Mouse (Mus musculus) megakaryocyte, embryonic 14.5 days (primary cell): Measurements from ENCODE around the gene Map2k5. TPM values are rescaled to one million over a fixed set of nuclear protein-coding genes. Genes with fewer than 3 reads are reported as not detected.

Experiments used
- H3K27me3 ChIP-seq: replicated peaks from 2 replicates; pipeline ENCODE3; 2012; ENCODE audit warnings: inconsistent platforms
- H3K36me3 ChIP-seq: replicated peaks from 2 replicates; pipeline ENCODE3; 2012; ENCODE audit warnings: low read length, inconsistent platforms, mixed read lengths
- H3K4me1 ChIP-seq: 2 replicates; pipeline ENCODE4 v1.6.1; 2012; ENCODE audit warnings: inconsistent platforms
- H3K4me3 ChIP-seq: replicated peaks from 2 replicates; pipeline ENCODE3; 2012; ENCODE audit warnings: moderate library complexity, mild to moderate bottlenecking, inconsistent platforms
- H3K9me3 ChIP-seq: 2 replicates; pipeline ENCODE4 v1.6.1; 2012; ENCODE audit warnings: inconsistent platforms
- FLI1 ChIP-seq: IDR thresholded peaks from 2 replicates; pipeline ENCODE4 v1.6.1; 2012; ENCODE audit warnings: low read length, inconsistent platforms, mixed read lengths
- GATA1 ChIP-seq: IDR thresholded peaks from 3 replicates; pipeline ENCODE4 v1.6.1; 2012; ENCODE audit warnings: mixed read lengths, low read length, inconsistent platforms, borderline replicate concordance
- polyA plus RNA-seq: library from polyadenylated mRNA; stranded (reverse); fragments of >175 nt; gene quantifications from 2 replicates; pipeline ENCODE4 v1.2.3, GENCODE M21; 2012; ENCODE audit warnings: low replicate concordance; ENCODE audit not compliant: insufficient read depth

Gene Map2k5
- polyA plus RNA-seq, 1 experiment: 31.6 TPM

DNA sequence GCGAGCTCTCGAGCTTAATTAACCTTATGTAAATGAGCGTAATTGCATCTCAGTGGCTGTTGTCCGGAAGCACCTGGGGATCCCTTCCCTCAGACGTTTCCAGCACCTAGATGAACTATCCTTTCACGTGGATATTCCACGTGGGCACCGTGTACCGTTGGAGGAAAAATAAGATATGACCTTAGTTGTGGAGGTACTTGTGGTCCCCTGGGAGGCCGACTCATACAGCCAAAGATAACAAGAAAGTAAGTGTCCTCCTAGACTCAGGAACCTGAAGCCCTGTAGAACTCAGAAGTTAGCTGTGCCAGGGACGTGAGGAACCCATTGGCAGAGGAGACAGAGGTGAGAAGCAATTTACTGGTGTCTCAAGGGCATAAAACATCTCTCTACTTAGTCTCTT is 242.3 kb downstream of the Map2k5 start:
- H3K4me3 ChIP-seq: peak overlapping the region; percentile 87
- H3K4me1 ChIP-seq: peaks cover 64% of the 10 kb centered on the region
- H3K27me3 ChIP-seq: peaks cover 73% of the 10 kb centered on the region
- TF ChIP-seq GATA1: no peak
- no peak for TF ChIP-seq FLI1
- H3K9me3 ChIP-seq: no peaks in the 10 kb centered on the region
- no peaks in the 10 kb centered on the region for H3K36me3 ChIP-seq

DNA sequence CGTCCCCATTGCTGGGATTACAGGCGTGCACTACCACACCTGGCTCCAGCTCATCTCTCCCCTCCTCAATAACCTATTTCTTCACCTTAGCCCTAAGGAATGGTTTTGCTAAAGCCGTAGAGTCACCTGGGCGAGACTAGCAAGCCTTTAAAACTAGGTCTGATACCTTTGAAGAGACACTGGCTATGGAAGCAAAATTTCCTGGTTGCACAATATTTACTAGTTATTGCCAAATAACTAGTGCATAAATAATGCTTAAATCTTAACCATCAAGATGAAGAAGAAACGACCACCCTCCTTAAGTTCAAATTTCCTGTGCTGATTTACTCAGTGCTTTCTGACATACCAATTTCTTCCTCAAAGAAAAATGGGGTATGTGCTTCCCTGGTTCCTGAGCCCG is 244.0 kb downstream of the Map2k5 start:
- H3K36me3 ChIP-seq: no peaks in the 10 kb centered on the region
- peaks cover 59% of the 10 kb centered on the region for H3K27me3 ChIP-seq
- H3K9me3 ChIP-seq: no peaks in the 10 kb centered on the region
- peaks cover 63% of the 10 kb centered on the region for H3K4me1 ChIP-seq
- TF ChIP-seq GATA1 (no peak), FLI1 (no peak)
- peak overlapping the region; percentile 97 for H3K4me3 ChIP-seq

DNA sequence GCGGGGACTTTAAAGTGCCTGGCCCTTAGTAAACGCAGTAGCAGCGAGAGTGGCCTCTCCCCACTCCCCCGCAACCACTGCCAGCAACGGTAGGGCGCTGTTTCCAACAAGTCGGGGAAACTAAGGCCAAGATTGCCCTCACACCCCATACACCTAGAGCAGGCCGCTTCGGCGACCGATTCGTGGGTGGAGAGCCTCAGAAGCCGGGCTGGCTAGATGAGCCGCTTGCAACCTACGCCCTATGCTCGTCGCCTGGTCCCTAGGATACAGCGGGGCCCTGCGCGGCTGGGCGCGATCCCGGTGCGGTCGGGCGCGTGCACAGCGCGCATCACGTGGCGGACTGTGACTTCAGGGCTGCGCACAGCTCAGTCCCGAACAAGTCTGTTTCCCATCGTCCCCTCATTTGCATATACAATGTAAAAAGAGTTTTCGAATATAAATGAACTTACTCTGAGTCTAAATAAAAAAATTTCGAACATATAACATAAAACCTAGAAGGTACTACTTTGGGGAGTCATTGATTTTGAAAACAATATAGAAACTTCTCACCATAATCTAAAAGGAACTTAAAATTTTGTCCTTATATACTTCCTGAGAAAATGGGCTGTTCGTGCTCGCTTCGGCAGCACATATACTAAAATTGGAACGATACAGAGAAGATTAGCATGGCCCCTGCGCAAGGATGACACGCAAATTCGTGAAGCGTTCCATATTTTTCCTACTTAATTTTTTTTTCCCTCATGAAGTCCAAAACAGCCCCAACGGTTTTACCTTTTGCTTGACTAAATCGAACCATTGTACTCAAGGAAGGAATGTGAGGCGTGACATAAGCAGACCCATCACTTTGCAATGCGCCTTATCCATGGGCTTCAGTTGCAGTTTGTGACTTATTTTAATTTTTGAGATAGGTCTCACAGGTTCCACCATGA is 244.8 kb downstream of the Map2k5 start:
- no peak for TF ChIP-seq FLI1
- no peak for TF ChIP-seq GATA1
- H3K4me1 ChIP-seq: peaks cover 57% of the 10 kb centered on the region
- H3K4me3 ChIP-seq: peak overlapping the region; percentile 97
- peaks cover 55% of the 10 kb centered on the region for H3K27me3 ChIP-seq
- H3K9me3 ChIP-seq: peaks cover 3% of the 10 kb centered on the region
- no peaks in the 10 kb centered on the region for H3K36me3 ChIP-seq

DNA sequence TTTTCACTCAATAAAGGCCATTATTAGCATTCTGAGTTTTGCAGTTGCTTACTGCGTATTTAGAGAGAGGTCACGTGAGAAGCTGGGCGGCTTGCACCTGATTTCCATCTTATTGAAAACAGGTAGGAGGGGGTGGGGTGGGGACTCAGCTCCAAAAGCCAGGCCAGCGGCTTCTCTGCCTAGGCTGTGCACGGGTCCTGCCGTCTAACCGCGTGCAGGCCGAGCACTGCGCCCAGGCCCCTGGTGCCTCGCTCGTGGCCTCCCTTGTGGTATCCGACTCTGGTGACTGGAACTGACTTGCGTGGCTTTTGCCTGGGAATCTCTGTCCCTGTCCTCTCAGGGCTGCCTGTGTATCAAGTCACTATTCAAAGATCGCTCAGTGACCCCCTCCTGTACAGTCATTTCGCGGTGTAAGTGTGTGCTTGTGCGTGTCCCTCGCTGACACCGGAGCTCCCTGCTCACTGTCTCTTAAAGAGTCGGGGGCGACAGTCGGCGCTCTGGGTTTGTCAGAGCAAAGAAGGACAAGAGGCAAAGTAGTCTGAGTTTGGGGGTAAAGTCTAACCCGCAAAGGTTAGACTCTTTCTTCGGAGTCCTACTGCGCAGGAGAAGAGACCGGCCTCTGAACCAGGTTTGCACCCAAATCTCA is 245.6 kb downstream of the Map2k5 start:
- Histone ChIP-seq H3K9me3 (peaks cover 3% of the 10 kb centered on the region), H3K27me3 (peaks cover 46% of the 10 kb centered on the region), H3K4me1 (peaks cover 50% of the 10 kb centered on the region), H3K36me3 (no peaks in the 10 kb centered on the region), H3K4me3 (peak overlapping the region; percentile 97)
- TF ChIP-seq FLI1 (no peak), GATA1 (no peak)

DNA sequence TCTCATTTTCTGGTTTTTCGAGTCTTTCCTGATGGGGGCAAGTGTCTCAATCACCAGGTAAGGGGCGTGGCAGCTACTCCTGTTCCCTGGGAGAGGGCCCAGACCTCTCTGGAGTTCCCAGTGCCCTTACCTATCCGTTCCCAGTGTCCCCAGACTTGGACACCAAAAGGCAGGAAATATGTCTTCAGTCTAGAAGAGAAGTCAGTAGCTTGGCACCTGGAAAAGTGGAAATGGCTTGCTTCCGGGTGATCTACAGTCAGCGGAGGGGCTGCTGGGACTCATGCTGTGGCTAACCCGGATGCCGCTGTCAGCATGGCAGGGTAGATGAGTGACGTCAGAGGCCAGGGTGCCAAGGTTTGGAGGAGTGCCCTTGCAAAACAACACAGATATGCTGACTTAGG is 248.1 kb downstream of the Map2k5 start:
- Histone ChIP-seq H3K4me1 (peaks cover 43% of the 10 kb centered on the region), H3K4me3 (no peak overlapping the region), H3K27me3 (peaks cover 24% of the 10 kb centered on the region)

DNA sequence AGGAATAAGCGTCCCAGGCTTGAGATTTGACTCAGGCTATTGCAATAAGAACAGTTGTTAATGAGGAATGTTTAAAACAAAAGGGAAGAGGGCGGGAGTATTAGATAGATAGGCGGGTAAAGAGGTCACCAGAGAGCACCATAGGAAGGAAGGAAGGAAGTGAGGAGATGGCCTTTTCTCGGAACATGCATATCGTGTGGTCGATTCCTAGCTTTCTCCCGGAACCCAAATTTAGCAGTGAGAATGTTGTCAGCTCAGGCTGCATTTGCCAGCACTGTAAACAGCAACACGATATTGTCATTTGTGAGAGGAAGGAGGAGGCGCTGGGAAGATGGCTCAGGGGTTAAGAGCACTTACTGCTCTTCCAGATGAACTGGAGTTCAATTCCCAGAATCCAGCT is 253.2 kb downstream of the Map2k5 start:
- H3K36me3 ChIP-seq: no peaks in the 10 kb centered on the region
- H3K9me3 ChIP-seq: peaks cover 3% of the 10 kb centered on the region
- peaks cover 30% of the 10 kb centered on the region for H3K4me1 ChIP-seq
- TF ChIP-seq FLI1 (no peak), GATA1 (no peak)
- peaks cover 12% of the 10 kb centered on the region for H3K27me3 ChIP-seq
- H3K4me3 ChIP-seq: peak overlapping the region; percentile 94

More for the DNA sequence above, 248.1 kb downstream of the Map2k5 start:
- peaks cover 3% of the 10 kb centered on the region for H3K9me3 ChIP-seq
- H3K36me3 ChIP-seq: no peaks in the 10 kb centered on the region
- TF ChIP-seq FLI1 (no peak), GATA1 (no peak)

DNA sequence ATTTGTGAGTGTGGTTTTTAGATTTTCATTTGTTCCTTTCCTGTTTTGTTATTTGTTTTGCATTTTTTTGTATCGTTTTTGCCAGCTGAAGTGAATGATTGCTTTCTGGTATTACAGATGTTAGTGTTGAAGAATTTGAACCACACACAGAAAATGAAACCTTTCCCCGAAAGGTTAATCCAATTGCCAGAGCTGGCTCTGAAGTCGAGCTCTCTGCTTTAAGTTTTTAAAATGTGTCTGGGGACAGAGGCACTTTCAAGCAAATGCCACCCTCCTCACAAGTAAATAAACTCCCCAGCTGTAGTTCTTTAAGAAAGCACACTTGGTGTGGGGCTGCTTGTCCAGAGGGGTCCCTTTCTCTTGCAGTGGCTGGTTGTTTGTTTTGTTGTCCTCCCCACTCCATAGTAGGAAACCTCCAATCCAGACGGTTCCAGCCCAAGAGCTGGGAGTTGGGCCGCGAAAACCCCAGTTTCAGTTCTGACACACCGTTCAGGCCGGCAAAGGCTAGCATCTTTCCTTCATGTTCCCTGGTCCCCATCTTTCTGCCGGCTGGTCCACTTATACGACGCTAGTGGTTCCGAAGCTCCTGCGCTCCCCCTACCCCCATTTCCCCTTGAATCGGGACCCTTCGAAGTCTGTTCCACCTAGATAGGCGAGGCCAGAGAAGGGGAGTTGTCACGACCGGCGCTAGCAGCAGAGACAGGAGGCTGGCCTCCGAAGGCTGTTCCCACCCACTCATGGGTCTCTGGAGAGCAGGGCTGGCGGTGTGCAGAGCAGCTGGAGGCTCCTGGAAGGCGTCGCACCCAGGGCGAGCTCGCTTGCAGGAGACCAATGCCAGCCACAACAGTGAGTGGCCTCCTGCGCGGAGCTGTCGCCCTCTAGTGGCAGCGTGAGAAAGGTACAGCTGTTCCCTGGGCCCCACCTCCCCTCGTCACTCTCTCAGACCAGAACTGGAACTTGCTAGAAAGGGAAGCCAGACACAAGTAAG is 254.0 kb downstream of the Map2k5 start:
- TF ChIP-seq GATA1: no peak
- no peak for TF ChIP-seq FLI1
- Histone ChIP-seq H3K9me3 (peaks cover 3% of the 10 kb centered on the region), H3K4me3 (peak overlapping the region; percentile 94), H3K36me3 (no peaks in the 10 kb centered on the region), H3K4me1 (peaks cover 30% of the 10 kb centered on the region), H3K27me3 (peaks cover 12% of the 10 kb centered on the region)

DNA sequence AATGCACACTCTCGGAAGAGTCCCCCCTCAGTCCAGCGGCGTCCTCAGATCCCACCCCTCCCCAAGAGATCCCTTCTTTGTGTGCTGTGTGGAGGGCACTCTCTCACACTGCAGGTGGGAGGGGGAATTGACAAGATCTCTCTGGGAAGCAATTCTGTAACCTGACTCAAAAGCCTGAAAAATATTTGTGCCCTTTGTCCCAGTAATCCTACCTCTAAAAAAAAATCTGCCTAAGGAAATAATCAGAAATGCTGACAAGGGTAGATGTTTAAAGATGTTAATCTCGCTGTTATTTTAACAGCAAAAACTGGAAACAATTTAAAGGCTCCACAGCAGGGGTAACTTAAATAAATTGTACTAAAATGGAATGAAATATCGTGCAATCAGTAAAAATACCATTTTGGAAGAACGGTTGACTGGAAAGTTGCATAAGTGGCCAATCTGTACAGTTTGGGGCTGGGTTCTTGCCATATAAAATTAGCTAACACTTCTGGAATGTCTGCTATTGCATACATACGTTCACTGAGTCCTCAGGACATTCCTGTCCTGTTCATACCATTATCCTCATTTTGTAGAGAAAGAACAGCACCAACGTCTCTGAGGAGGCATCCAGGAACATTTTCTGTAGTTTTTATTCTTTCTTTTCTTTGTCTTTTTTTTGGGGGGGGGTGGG is 255.4 kb downstream of the Map2k5 start:
- no peak overlapping the region for H3K4me3 ChIP-seq
- peaks cover 30% of the 10 kb centered on the region for H3K4me1 ChIP-seq
- H3K9me3 ChIP-seq: no peaks in the 10 kb centered on the region
- H3K27me3 ChIP-seq: peaks cover 12% of the 10 kb centered on the region
- no peak for TF ChIP-seq GATA1
- TF ChIP-seq FLI1: no peak
- H3K36me3 ChIP-seq: no peaks in the 10 kb centered on the region

DNA sequence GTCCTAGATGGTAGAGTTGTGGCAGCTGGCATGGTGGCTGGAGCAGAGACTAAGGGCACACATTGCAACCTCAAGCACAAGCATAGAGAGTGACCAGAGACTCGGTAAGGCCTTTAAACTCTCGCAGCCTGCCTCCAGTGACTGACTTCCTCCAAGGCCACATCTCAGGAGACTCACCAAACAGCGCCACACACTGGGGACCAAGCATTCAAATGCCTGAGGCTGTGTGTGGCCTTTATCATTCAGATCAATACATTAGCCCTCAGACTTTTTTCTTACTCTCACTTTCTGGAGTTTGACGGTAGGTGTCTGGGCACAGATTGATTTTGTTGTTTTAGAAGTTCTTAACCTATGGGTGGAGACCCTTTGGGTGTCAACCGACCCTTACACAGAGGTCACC is 259.3 kb downstream of the Map2k5 start:
- H3K4me1 ChIP-seq: peaks cover 5% of the 10 kb centered on the region; the same call in 1 of the 2 replicates
- H3K4me3 ChIP-seq: no peak overlapping the region
- H3K27me3 ChIP-seq: peaks cover 32% of the 10 kb centered on the region
- TF ChIP-seq FLI1 (no peak), GATA1 (no peak)
- no peaks in the 10 kb centered on the region for H3K36me3 ChIP-seq
- peaks cover 9% of the 10 kb centered on the region for H3K9me3 ChIP-seq

Other genes starting within 250 kb of the Map2k5 start
- gene Skor1, start 228.9 kb downstream of the Map2k5 start, polyA plus RNA-seq: 0.13 TPM in 1 of 2 replicates, not detected in the other
- 54.9 and 58.0 TPM in 2 replicates for gene 2300009A05Rik, start 21.3 kb upstream of the Map2k5 start, polyA plus RNA-seq
- not detected in 2 replicates for gene Iqch, start 224.6 kb upstream of the Map2k5 start, polyA plus RNA-seq
- gene Aagab, start 224.8 kb upstream of the Map2k5 start, polyA plus RNA-seq: 1.3 and 4.4 TPM in 2 replicates